In the genomic region with DNA sequence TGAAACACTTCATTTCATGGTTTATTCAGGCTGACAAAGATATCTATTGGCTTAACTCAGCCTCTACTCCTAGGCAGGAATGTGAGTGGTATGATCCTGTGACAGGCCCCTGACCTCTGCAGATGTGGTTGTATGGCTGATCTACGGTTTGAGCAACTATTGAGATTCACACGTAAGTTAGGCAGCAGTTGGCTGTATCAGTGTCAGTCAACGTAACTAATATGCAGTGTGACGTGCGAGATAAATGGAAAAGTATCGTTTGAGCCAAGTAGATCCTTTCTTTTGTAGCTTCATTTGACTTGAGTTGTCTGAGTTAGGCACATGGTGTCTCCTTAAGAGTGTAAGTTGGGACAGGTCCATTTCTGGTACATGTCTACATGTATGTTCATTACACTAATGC, we compare ENCODE assay signal across 9 mouse cellular contexts. TPM values are rescaled to one million over a fixed set of nuclear protein-coding genes. Genes with fewer than 3 reads are reported as not detected.
DNase-seq lines count a peak whose midpoint lies in the region; ATAC-seq and TF ChIP-seq lines count a peak whose summit lies in the region.
"Had no signal": no experiment of that assay in that cellular context is flagged by ENCODE, and none has a peak within 500 bp of the region (broad histone marks: within the 10 kb centered on the region; RNA-seq: fewer than 3 reads in every experiment).

No protein-coding gene starts in this region.

- DNase-seq in layer of hippocampus, adult 2 months (ENCODE audit: low spot score in 2 of 2), result no peak
- DNase-seq in layer of hippocampus, postnatal 14 days (ENCODE audit: low spot score in 2 of 2), result no peak
- DNase-seq in right cerebral cortex, postnatal 36 days (ENCODE audit: low spot score in 2 of 2), result no peak
- no peak for DNase-seq in retina, embryonic 14.5 days (ENCODE audit: low spot score)
- DNase-seq: cerebellum, adult 9-10 months had no signal

- 88% methylated on average over 6 of the region's 6 CpGs for WGBS in forebrain, embryonic 13.5 days
- 91% methylated on average over 6 of the region's 6 CpGs for WGBS in forebrain, embryonic 12.5 days
- WGBS in embryonic facial prominence, embryonic 13.5 days, result 77% methylated on average over 6 of the region's 6 CpGs
- WGBS in liver, embryonic 15.5 days (ENCODE audit: insufficient replicate concordance), result 30% methylated on average over 6 of the region's 6 CpGs

- H3K9ac ChIP-seq in forebrain, embryonic 13.5 days, result no peak overlapping the region
- no peak overlapping the region for H3K9ac ChIP-seq in forebrain, embryonic 12.5 days
- H3K9ac ChIP-seq in embryonic facial prominence, embryonic 13.5 days, result no peak overlapping the region
- no peak overlapping the region for H3K9ac ChIP-seq in liver, embryonic 15.5 days

- no peaks in the 10 kb centered on the region for H3K9me3 ChIP-seq in forebrain, embryonic 13.5 days (replicated peaks)
- H3K9me3 ChIP-seq in forebrain, embryonic 12.5 days, result no peaks in the 10 kb centered on the region
- H3K9me3 ChIP-seq in embryonic facial prominence, embryonic 13.5 days, result no peaks in the 10 kb centered on the region
- H3K9me3 ChIP-seq in liver, embryonic 15.5 days (replicated peaks), result no peaks in the 10 kb centered on the region

- H3K27me3 ChIP-seq in forebrain, embryonic 13.5 days, result peaks cover 41% of the 10 kb centered on the region
- peaks cover 39% of the 10 kb centered on the region for H3K27me3 ChIP-seq in forebrain, embryonic 12.5 days
- peaks cover 12% of the 10 kb centered on the region for H3K27me3 ChIP-seq in embryonic facial prominence, embryonic 13.5 days
- peaks cover 49% of the 10 kb centered on the region for H3K27me3 ChIP-seq in liver, embryonic 15.5 days

- no peak overlapping the region for H3K27ac ChIP-seq in forebrain, embryonic 13.5 days
- H3K27ac ChIP-seq in forebrain, embryonic 12.5 days, result no peak overlapping the region
- no peak overlapping the region for H3K27ac ChIP-seq in layer of hippocampus, adult 2 months
- H3K27ac ChIP-seq in embryonic facial prominence, embryonic 13.5 days, result no peak overlapping the region
- H3K27ac ChIP-seq in liver, embryonic 15.5 days (replicated peaks), result no peak overlapping the region

- 0 out of 2 replicates have a peak overlapping the region, but pooled peaks have one; percentile 4 for H3K4me2 ChIP-seq in forebrain, embryonic 13.5 days
- no peak overlapping the region for H3K4me2 ChIP-seq in forebrain, embryonic 12.5 days
- H3K4me2 ChIP-seq in embryonic facial prominence, embryonic 13.5 days, result peak overlapping the region; percentile 99
- peak overlapping the region; percentile 16; the same call in 1 of the 2 replicates for H3K4me2 ChIP-seq in liver, embryonic 15.5 days

- no peak for TF ChIP-seq CTCF in layer of hippocampus, adult 2 months (conservative IDR thresholded peaks at IDR 0.05)

- ATAC-seq in forebrain, embryonic 13.5 days, result no peak
- no peak for ATAC-seq in forebrain, embryonic 12.5 days (ENCODE audit: low FRiP score)
- no peak for ATAC-seq in embryonic facial prominence, embryonic 13.5 days (ENCODE audit: insufficient number of reproducible peaks, insufficient read depth, low FRiP score, low TSS enrichment, low read depth)
- ATAC-seq in liver, embryonic 15.5 days (ENCODE audit: insufficient read depth), result no peak

- no peaks in the 10 kb centered on the region for H3K36me3 ChIP-seq in forebrain, embryonic 13.5 days (ENCODE audit: poor library complexity, severe bottlenecking)
- H3K36me3 ChIP-seq in forebrain, embryonic 12.5 days (replicated peaks), result no peaks in the 10 kb centered on the region
- H3K36me3 ChIP-seq in embryonic facial prominence, embryonic 13.5 days, result peaks cover 31% of the 10 kb centered on the region
- no peaks in the 10 kb centered on the region for H3K36me3 ChIP-seq in liver, embryonic 15.5 days (replicated peaks)

- peaks cover 41% of the 10 kb centered on the region for H3K4me1 ChIP-seq in forebrain, embryonic 13.5 days
- H3K4me1 ChIP-seq in forebrain, embryonic 12.5 days, result peaks cover 46% of the 10 kb centered on the region
- H3K4me1 ChIP-seq in embryonic facial prominence, embryonic 13.5 days, result peaks cover 61% of the 10 kb centered on the region
- H3K4me1 ChIP-seq in liver, embryonic 15.5 days (replicated peaks), result peaks cover 46% of the 10 kb centered on the region

- no peak overlapping the region for H3K4me3 ChIP-seq in forebrain, embryonic 13.5 days
- no peak overlapping the region for H3K4me3 ChIP-seq in forebrain, embryonic 12.5 days (replicated peaks)
- peak overlapping the region; percentile 76 for H3K4me3 ChIP-seq in layer of hippocampus, adult 2 months
- H3K4me3 ChIP-seq in embryonic facial prominence, embryonic 13.5 days, result peak overlapping the region; percentile 66
- no peak overlapping the region for H3K4me3 ChIP-seq in liver, embryonic 15.5 days (replicated peaks)

RNA-seq across cellular contexts. Expression of gene Itpkb, which starts 4.3 kb away (rescaled TPM):
- polyA plus RNA-seq in forebrain, embryonic 13.5 days (2015; fragmentation: Nextera tagmentation; extraction: Ambion mirVana), result 2.3 and 2.5 TPM in 2 replicates
- polyA plus RNA-seq in forebrain, embryonic 12.5 days (2016; fragmentation: Nextera tagmentation; extraction: Ambion mirVana), result 3.7 and 4.2 TPM in 2 replicates
- 10 to 100 TPM; 26.3 to 28.3 TPM for total RNA-seq in layer of hippocampus, adult 2 months (2021)
- 10 to 100 TPM; 18.4 to 22.3 TPM for total RNA-seq in layer of hippocampus, postnatal 14 days (2021)
- polyA plus RNA-seq in embryonic facial prominence, embryonic 13.5 days (2015; fragmentation: Nextera tagmentation; extraction: Ambion mirVana), result 11.2 and 12.2 TPM in 2 replicates
- polyA plus RNA-seq in liver, embryonic 15.5 days (2015; fragmentation: Nextera tagmentation; extraction: Ambion mirVana), result 1.3 and 1.6 TPM in 2 replicates

Comparison
In these comparisons a context has a peak if more than half of its experiments do, and no peak if none do; other contexts are left out.
1. H3K4me3 ChIP-seq: peak in layer of hippocampus, adult 2 months (single experiment) and embryonic facial prominence, embryonic 13.5 days (single experiment); none in forebrain, embryonic 13.5 days (single experiment), forebrain, embryonic 12.5 days (single experiment) and liver, embryonic 15.5 days (single experiment).